Mouse (Mus musculus) heart, postnatal 0 days (tissue): ENCODE data around the gene Tmem201. TPM values are rescaled to one million over a fixed set of nuclear protein-coding genes. Genes with fewer than 3 reads are reported as not detected.

ENCODE experiments used
- ATAC-seq: fragments of 200-750 bp; cut with Nextera tagmentation; 2 replicates; pipeline ENCODE4 v1.8.0; 2017; ENCODE audit warnings: low read depth, moderate number of reproducible peaks, moderate library complexity; ENCODE audit not compliant: insufficient read depth
- DNase-seq: peaks from one replicate; pipeline ENCODE4 v3.0.0-alpha.2; 2016; ENCODE audit warnings: low spot score
- H3K27ac ChIP-seq: fragments of 300-500 bp; sonication (generic); 2 replicates; pipeline ENCODE4 v1.5.1; 2014; ENCODE audit warnings: low read depth, mild to moderate bottlenecking
- H3K27me3 ChIP-seq: fragments of 300-500 bp; sonication (generic); 2 replicates; pipeline ENCODE4 v1.6.1; 2014; ENCODE audit warnings: low read length, mixed read lengths; ENCODE audit not compliant: control insufficient read depth, insufficient read depth
- H3K36me3 ChIP-seq: fragments of 300-500 bp; sonication (generic); replicated peaks from 2 replicates; pipeline ENCODE4 v1.6.1; 2014; ENCODE audit warnings: low read length, mixed read lengths; ENCODE audit not compliant: control insufficient read depth, insufficient read depth
- H3K4me1 ChIP-seq: fragments of 300-500 bp; sonication (generic); 2 replicates; pipeline ENCODE4 v1.6.1; 2014; ENCODE audit warnings: antibody characterized with exemption; ENCODE audit not compliant: control insufficient read depth, insufficient read depth
- H3K4me2 ChIP-seq: fragments of 300-500 bp; sonication (generic); 2 replicates; pipeline ENCODE4 v1.6.1; 2014; ENCODE audit warnings: low read depth, mild to moderate bottlenecking, low read length, moderate library complexity
- H3K4me3 ChIP-seq: fragments of 300-500 bp; sonication (generic); 2 replicates; pipeline ENCODE4 v1.5.1; 2014; ENCODE audit warnings: low read depth, low read length
- H3K9ac ChIP-seq: fragments of 300-500 bp; sonication (generic); replicated peaks from 2 replicates; pipeline ENCODE4 v1.6.1; 2014; ENCODE audit warnings: low read depth, low read length, mixed read lengths
- H3K9me3 ChIP-seq: fragments of 300-500 bp; sonication (generic); replicated peaks from 2 replicates; pipeline ENCODE4 v1.6.1; 2016; ENCODE audit warnings: low read length; ENCODE audit not compliant: control insufficient read depth
- CTCF ChIP-seq: IDR thresholded peaks from 2 replicates; pipeline ENCODE4 v1.5.1; 2016; ENCODE audit warnings: antibody characterized with exemption, control low read depth, low read depth
- EP300 ChIP-seq: IDR thresholded peaks from 2 replicates; pipeline ENCODE4 v1.6.1; 2016; ENCODE audit warnings: antibody characterized with exemption, low read depth
- WGBS: fragments of 180-500 bp; shearing (Covaris S2); extraction: QIAGEN DNeasy Blood & Tissue Kit; methylation state at CpG from one replicate; pipeline ENCODE4 v1.1.7; 2014; 5-methylcytosine and 5-hydroxymethylcytosine counted together
- polyA plus RNA-seq: library from polyadenylated mRNA; unstranded; fragments of >200 nt; fragmentation: Nextera tagmentation; extraction: Ambion mirVana; gene quantifications from 2 replicates; pipeline ENCODE4 v1.2.1, GENCODE M21; 2015
- total RNA-seq: library from RNA; depleted of rRNA; stranded (reverse); fragments of >200 nt; gene quantifications from 2 replicates; pipeline ENCODE4 v1.2.3, GENCODE M21; 2014; ENCODE audit warnings: low replicate concordance

Tmem201 gene
- total and polyA plus RNA-seq, 2 experiments from 2014 or later = 43.0 to 64.7 TPM

DNA sequence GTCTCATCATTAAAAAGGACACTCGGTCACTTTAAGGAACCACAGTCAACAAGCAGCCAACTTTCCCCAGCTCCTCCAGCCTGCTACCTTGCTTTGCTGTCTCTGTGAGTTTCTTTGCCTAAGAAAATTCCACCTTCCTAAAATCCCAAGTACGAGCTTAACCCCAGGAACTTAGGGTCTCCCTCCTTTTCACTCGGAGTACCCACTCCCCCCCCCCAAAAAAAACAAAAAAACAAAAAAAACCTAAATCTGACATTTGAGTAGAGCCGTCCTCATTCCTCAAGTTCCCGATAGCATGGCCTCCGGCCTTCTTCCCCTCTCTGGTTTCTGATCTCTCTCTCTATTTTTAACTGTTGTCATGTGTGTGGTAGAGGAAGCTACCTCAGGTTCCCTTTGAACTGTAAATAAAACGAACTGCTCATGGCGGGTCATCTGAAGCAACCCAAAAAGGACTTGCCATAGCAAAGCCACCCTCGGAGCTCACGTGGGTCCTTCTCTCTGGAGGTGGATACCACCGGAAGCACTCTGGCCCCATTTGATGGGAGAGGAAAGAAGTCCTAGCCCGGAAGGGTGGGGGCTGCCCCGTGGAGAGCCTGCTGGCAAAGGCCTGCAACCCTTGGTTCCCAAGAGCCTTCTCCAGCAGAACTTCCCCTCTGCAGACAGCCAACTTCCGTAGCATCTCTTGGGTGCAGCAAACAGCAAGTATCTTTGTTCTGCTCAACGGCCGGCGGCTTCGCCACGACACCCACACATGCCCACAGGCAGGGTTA lies 35.4 kb downstream of the Tmem201 start, which contains the start of gene Pik3cd:
Gene Pik3cd, minus strand, starts transcription at position 362 of the 770 bp plus-strand sequence.
- Histone ChIP-seq H3K4me1 (peaks cover 6% of the 10 kb centered on the region), H3K4me3 (no peak within 1 kb of the TSS), H3K4me2 (peak within 1 kb of the TSS; percentile 30; the same call in 1 of the 2 replicates), H3K36me3 (no peaks in the 10 kb centered on the region), H3K9me3 (no peaks in the 10 kb centered on the region), H3K27me3 (peaks cover 2% of the 10 kb centered on the region; the same call in 1 of the 2 replicates), H3K9ac (no peak within 1 kb of the TSS), H3K27ac (peak within 1 kb of the TSS; percentile 26; the same call in 1 of the 2 replicates)
- TF ChIP-seq EP300 = no peak
- DNase-seq (no peak), ATAC-seq (no peak)
- 45% methylated on average over 19 of the region's 19 CpGs for WGBS

DNA sequence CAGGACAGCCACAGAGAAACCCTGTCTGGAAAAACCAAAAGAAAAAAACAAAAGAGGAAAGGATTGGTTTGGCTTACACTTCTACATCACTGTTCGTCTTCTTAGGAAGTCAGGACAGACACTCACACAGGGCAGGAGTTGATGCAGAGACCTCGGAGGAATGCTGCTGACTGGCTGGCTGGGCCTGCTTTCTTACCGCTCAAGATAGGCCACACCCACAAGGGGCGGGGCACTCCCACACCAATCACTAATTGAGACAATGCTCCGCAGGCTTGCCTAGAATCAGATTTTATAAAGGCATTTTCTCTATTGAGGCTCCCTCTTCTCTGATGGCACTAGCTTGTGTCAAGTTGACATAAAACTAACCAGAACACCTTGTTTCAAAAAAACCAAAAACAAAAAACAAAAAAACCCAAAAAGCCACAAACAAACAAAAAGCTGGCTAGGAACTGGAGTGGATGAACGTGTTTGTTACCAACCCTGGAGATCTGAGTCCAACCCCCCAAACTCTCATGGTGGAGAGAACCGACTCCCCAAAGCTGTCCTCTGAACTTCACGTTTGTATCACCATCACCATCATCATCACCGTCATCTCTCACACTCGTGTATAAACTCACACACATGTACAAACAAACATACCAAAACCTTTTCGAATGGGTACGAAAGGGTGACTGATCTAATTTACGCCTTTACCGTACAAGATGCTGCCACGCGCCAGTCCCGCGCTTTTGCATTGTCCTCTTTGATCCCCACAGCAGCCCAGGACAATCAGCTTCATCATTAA lies 36.2 kb downstream of the Tmem201 start:
- H3K27me3 ChIP-seq = peaks cover 7% of the 10 kb centered on the region; the same call in 1 of the 2 replicates
- H3K9me3 ChIP-seq = no peaks in the 10 kb centered on the region
- TF ChIP-seq CTCF (no peak), EP300 (no peak)
- DNase-seq = no peak
- no peaks in the 10 kb centered on the region for H3K36me3 ChIP-seq
- H3K9ac ChIP-seq = no peak overlapping the region
- no peak for ATAC-seq
- no peak overlapping the region for H3K4me3 ChIP-seq
- WGBS = 70% methylated on average over 18 of the region's 18 CpGs
- H3K4me2 ChIP-seq = no peak overlapping the region; the same call in 1 of the 2 replicates
- H3K27ac ChIP-seq = no peak overlapping the region
- H3K4me1 ChIP-seq = peaks cover 8% of the 10 kb centered on the region

DNA sequence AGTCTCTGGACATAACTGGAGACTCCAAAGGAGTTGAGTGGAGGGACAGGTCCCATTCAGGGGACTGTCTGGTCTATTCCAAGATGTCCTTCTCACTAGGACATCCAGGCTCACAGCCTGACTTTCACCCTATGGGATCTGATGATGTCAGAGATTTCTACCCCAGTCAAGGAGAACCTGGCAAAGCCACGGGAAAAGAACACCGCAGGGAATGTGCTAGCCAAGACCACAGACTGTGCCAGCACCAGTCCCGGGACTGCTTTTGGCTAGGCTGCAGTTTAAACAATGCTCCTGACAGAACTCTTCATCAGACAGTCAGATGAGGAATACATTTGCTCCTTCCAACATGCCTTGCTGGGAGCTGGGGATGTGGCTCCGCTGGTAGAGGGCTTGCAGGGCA lies 37.9 kb downstream of the Tmem201 start:
- no peak for DNase-seq
- WGBS = 75% methylated on average over 4 of the region's 4 CpGs

DNA sequence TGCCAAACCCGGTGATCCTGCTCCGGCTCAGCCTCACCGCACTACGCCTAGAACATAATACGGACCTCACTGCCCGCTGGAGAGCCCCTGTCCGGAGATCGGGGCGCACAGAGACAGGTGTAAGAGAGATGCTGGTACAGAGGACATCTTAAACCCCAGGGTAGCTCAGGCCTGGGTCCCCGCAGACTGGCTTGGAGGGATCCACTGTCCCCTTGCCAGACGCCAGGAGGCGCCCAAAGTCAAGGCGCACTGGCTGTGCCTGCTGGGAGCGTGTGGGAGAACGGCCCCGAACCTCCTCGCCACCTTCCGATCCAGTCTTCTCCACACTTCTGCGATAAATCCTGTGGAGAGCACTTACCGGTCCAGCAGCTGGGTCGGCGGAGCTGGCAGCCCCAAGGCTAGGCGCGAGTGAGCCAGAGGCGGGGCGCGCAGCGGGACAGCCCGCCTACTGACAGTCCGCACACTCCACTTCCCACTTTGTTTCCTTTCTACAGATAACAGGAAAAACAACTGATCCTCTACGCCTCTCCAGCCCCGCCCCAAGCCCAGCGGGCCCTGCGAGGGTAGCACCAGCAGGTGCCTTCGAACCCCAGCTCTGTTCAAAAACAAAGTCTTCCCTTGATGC lies 39.5 kb downstream of the Tmem201 start:
- Histone ChIP-seq H3K36me3 (no peaks in the 10 kb centered on the region), H3K4me1 (peaks cover 14% of the 10 kb centered on the region), H3K9me3 (no peaks in the 10 kb centered on the region), H3K4me2 (peak overlapping the region; percentile 65), H3K27me3 (peaks cover 7% of the 10 kb centered on the region; the same call in 1 of the 2 replicates), H3K27ac (peak overlapping the region; percentile 39; the same call in 1 of the 2 replicates), H3K4me3 (peak overlapping the region; percentile 51), H3K9ac (peak overlapping the region; percentile 37)
- peak; percentile 58 for TF ChIP-seq CTCF
- TF ChIP-seq EP300 = no peak
- peak; percentile 66 for DNase-seq
- ATAC-seq = peak; percentile 72
- WGBS = 1% methylated on average over 35 of the region's 35 CpGs

More for the DNA sequence above, 37.9 kb downstream of the Tmem201 start:
- H3K27ac ChIP-seq = no peak overlapping the region
- no peaks in the 10 kb centered on the region for H3K36me3 ChIP-seq
- no peak overlapping the region for H3K4me3 ChIP-seq
- peaks cover 14% of the 10 kb centered on the region for H3K4me1 ChIP-seq
- no peak for ATAC-seq
- no peak overlapping the region for H3K4me2 ChIP-seq
- no peaks in the 10 kb centered on the region for H3K9me3 ChIP-seq
- TF ChIP-seq EP300 (no peak), CTCF (no peak)
- H3K9ac ChIP-seq = no peak overlapping the region
- H3K27me3 ChIP-seq = peaks cover 7% of the 10 kb centered on the region; the same call in 1 of the 2 replicates

DNA sequence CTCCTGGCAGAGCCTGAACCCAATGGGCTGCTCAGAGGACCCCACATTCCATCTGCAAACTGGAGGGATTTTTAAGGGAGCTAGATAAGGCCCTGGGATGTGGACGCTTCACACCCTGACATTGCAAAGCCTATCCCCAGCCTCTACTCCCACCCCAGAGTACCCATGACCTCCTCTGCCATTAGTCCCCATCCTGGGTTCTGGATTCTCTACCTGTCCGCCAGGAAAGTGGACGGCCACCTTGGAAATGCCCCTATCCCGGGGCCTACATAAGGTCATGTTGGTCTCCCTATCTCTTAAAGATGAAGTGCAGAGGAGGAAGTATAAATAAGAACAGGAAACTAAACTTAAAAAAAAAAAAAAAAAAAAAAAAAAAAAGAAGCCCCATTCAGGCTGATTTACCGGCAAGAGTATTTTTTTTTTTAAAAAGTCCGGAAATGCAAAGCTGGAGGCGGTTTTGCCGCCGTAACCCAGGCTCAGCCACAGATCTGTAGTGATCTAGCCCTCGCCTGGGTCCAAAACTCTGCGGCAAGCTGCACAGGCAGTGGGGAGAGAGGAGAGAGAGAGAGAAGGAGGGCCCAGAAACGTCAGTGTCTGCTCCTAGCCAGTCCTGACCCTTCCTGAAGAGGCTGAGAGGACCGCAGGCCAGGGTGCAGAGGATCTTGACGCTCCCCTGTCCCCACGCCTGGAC lies 40.2 kb downstream of the Tmem201 start:
- Histone ChIP-seq H3K4me1 (peaks cover 12% of the 10 kb centered on the region), H3K27ac (peak overlapping the region; percentile 39; the same call in 1 of the 2 replicates), H3K36me3 (no peaks in the 10 kb centered on the region), H3K4me3 (peak overlapping the region; percentile 51), H3K9me3 (no peaks in the 10 kb centered on the region), H3K9ac (peak overlapping the region; percentile 37; the same call in 1 of the 2 replicates), H3K4me2 (peak overlapping the region; percentile 65), H3K27me3 (peaks cover 7% of the 10 kb centered on the region; the same call in 1 of the 2 replicates)
- TF ChIP-seq EP300 (no peak), CTCF (no peak)
- WGBS = 27% methylated on average over 15 of the region's 15 CpGs
- DNase-seq = no peak
- no peak for ATAC-seq
